26 mouse cellular contexts compared by ENCODE assay signal in the genomic region with DNA sequence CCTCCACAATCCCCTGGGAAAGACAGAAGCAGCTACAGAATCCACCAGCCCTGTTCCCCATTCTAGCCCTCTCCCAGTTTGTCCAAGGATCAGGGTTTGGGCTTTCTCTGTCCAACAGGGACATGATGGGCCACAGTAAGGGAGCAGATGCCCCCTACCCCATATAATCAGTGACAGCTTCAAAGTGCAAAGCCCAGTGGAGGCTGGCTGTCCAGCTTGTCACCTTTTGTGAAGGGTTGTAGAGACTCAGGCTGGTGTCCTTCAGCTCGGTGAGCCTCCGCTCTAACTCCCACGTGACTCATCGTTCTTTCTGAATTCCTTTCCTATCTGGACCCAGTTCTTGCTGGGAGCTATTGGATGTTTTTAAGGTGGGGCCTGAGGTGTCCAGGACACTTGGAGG. TPM values are rescaled to one million over a fixed set of nuclear protein-coding genes. Genes with fewer than 3 reads are reported as not detected.
DNase-seq lines count a peak whose midpoint lies in the region; ATAC-seq and TF ChIP-seq lines count a peak whose summit lies in the region.
"Had no signal": no experiment of that assay in that cellular context is flagged by ENCODE, and none has a peak within 500 bp of the region (broad histone marks: within the 10 kb centered on the region; RNA-seq: fewer than 3 reads in every experiment).

No protein-coding gene starts in this region.

- no peaks in the 10 kb centered on the region for H3K4me1 ChIP-seq in stomach, postnatal 0 days (replicated peaks; ENCODE audit: control insufficient read depth, insufficient read depth)

- no peak overlapping the region for H3K4me2 ChIP-seq in stomach, postnatal 0 days (replicated peaks; ENCODE audit: low read depth)
- H3K4me2 ChIP-seq: embryonic facial prominence, embryonic 12.5 days; forebrain, embryonic 13.5 days; forebrain, embryonic 15.5 days had no signal

- no peak for ATAC-seq in stomach, postnatal 0 days (ENCODE audit: low FRiP score, low TSS enrichment)
- ATAC-seq: activated CD4-positive, CD25-positive, alpha-beta regulatory T cell, adult 4 months; CD4-positive, CD25-positive, alpha-beta regulatory T cell, adult 4 months; forebrain, embryonic 13.5 days; forebrain, embryonic 15.5 days; forebrain, postnatal 0 days; Patski had no signal

- no peak for TF ChIP-seq EP300 in stomach, postnatal 0 days (optimal IDR thresholded peaks at IDR 0.05)

- peak; percentile 35 for DNase-seq in adrenal gland, adult 2 months
- no peak for DNase-seq in adrenal gland, adult 8-10 months
- peak; percentile 70 for DNase-seq in heart, adult 11 months
- no peak for DNase-seq in heart, postnatal 4 days
- DNase-seq in stomach, postnatal 0 days (ENCODE audit: low spot score): peak; percentile 9
- DNase-seq: B cell, adult 2 months; cerebellum, adult 11-12 months; cerebellum, adult 2 months; cerebellum, adult 9-10 months; cerebellum, postnatal 10 days; cerebellum, postnatal 25 days; forebrain, postnatal 0 days had no signal

- no peaks in the 10 kb centered on the region for H3K9me3 ChIP-seq in stomach, postnatal 0 days (ENCODE audit: control insufficient read depth, low read length)
- H3K9me3 ChIP-seq: embryonic facial prominence, embryonic 10.5 days; embryonic facial prominence, embryonic 12.5 days; forebrain, embryonic 13.5 days; forebrain, embryonic 15.5 days; G1E had no signal

- H3K27me3 ChIP-seq in stomach, postnatal 0 days (ENCODE audit: control insufficient read depth, insufficient read depth, low read length): no peaks in the 10 kb centered on the region
- H3K27me3 ChIP-seq: embryonic facial prominence, embryonic 12.5 days; forebrain, embryonic 13.5 days; forebrain, embryonic 15.5 days had no signal

- H3K4me3 ChIP-seq in stomach, postnatal 0 days (ENCODE audit: low read depth, low read length): no peak overlapping the region
- H3K4me3 ChIP-seq: embryonic facial prominence, embryonic 10.5 days; embryonic facial prominence, embryonic 12.5 days; forebrain, embryonic 13.5 days; forebrain, embryonic 15.5 days had no signal

- no peak overlapping the region for H3K9ac ChIP-seq in stomach, postnatal 0 days (ENCODE audit: low read length)
- H3K9ac ChIP-seq: forebrain, embryonic 13.5 days; forebrain, embryonic 15.5 days; forebrain, postnatal 0 days had no signal

- H3K27ac ChIP-seq in stomach, postnatal 0 days (replicated peaks): no peak overlapping the region
- H3K27ac ChIP-seq: embryonic facial prominence, embryonic 10.5 days; embryonic facial prominence, embryonic 12.5 days; forebrain, embryonic 13.5 days; forebrain, embryonic 15.5 days had no signal

- TF ChIP-seq CTCF in stomach, postnatal 0 days (IDR thresholded peaks at IDR 0.05; ENCODE audit: low read depth): no peak

- no peaks in the 10 kb centered on the region for H3K36me3 ChIP-seq in stomach, postnatal 0 days (ENCODE audit: control insufficient read depth, insufficient read depth, low read length)
- H3K36me3 ChIP-seq: forebrain, embryonic 15.5 days; G1E had no signal

- WGBS in stomach, postnatal 0 days: 66% methylated on average over 4 of the region's 4 CpGs

RNA-seq across cellular contexts. Expression of a gene that starts 2.8 kb away (rescaled TPM):
- 10 to 100 TPM; 36.7 to 46.1 TPM for total RNA-seq in adrenal gland, adult 2 months (2021)
- polyA plus RNA-seq in adrenal gland, adult 2 months (2012; rRNA removed): 134 and 139 TPM in 2 replicates
- total RNA-seq in adrenal gland, adult 8-10 months (2022): 10 to 100 TPM; 29.9 to 69.4 (median 39.2) TPM
- 10 to 100 TPM; 13.7 to 17.1 TPM for total RNA-seq in heart, postnatal 4 days (2021)
- polyA plus RNA-seq in stomach, postnatal 0 days (2015; fragmentation: Nextera tagmentation; extraction: Ambion mirVana): 53.9 and 55.6 TPM in 2 replicates
- total RNA-seq: G1E had no signal
- polyA plus RNA-seq: G1E had no signal

RNA-seq across cellular contexts. Expression of a gene that starts 3.9 kb away (rescaled TPM):
- total RNA-seq in adrenal gland, adult 2 months (2021): 1 to 10 TPM in 1 of 2 experiments, under 1 TPM in 1; 0.41 to 1.8 TPM
- 4.8 and 6.2 TPM in 2 replicates for polyA plus RNA-seq in adrenal gland, adult 2 months (2012; rRNA removed)
- total RNA-seq in adrenal gland, adult 8-10 months (2022): 10 to 100 TPM in 1 of 4 experiments, 1 to 10 TPM in 1, not detected in 2; 3.1 to 30.1 TPM
- total RNA-seq in heart, postnatal 4 days (2021): not detected
- 0.39 TPM in 1 of 2 replicates, not detected in the other for polyA plus RNA-seq in stomach, postnatal 0 days (2015; fragmentation: Nextera tagmentation; extraction: Ambion mirVana)
- total RNA-seq: CH12.LX; forebrain, postnatal 0 days; G1E had no signal
- polyA plus RNA-seq: activated CD4-positive, CD25-positive, alpha-beta regulatory T cell, adult 4 months; CD4-positive, CD25-positive, alpha-beta regulatory T cell, adult 4 months; cerebellum, adult 2 months; cortical plate, adult 2 months; embryonic facial prominence, embryonic 10.5 days; embryonic facial prominence, embryonic 12.5 days; embryonic facial prominence, embryonic 14.5 days; forebrain, embryonic 11.5 days; forebrain, embryonic 13.5 days; forebrain, embryonic 15.5 days; forebrain, postnatal 0 days; G1E; Patski had no signal

RNA-seq across cellular contexts. Expression of a gene that starts 21.2 kb away (rescaled TPM):
- not detected for total RNA-seq in adrenal gland, adult 2 months (2021)
- polyA plus RNA-seq in adrenal gland, adult 2 months (2012; rRNA removed): not detected in 2 replicates
- not detected for total RNA-seq in adrenal gland, adult 8-10 months (2022)
- total RNA-seq in heart, postnatal 4 days (2021): not detected
- not detected in 2 replicates for polyA plus RNA-seq in stomach, postnatal 0 days (2015; fragmentation: Nextera tagmentation; extraction: Ambion mirVana)
- total RNA-seq: adrenal gland, adult 18-20 months; adrenal gland, postnatal 36 days; CH12.LX; forebrain, postnatal 0 days; G1E had no signal
- polyA plus RNA-seq: activated CD4-positive, CD25-positive, alpha-beta regulatory T cell, adult 4 months; cerebellum, adult 2 months; cortical plate, adult 2 months; embryonic facial prominence, embryonic 10.5 days; embryonic facial prominence, embryonic 12.5 days; embryonic facial prominence, embryonic 14.5 days; forebrain, embryonic 11.5 days; forebrain, embryonic 13.5 days; forebrain, embryonic 15.5 days; forebrain, postnatal 0 days; G1E; Patski had no signal

RNA-seq across cellular contexts. Expression of a gene that starts 27.1 kb away (rescaled TPM):
- not detected for total RNA-seq in adrenal gland, adult 2 months (2021)
- polyA plus RNA-seq in adrenal gland, adult 2 months (2012; rRNA removed): not detected in 2 replicates
- total RNA-seq in adrenal gland, adult 8-10 months (2022): not detected
- total RNA-seq in heart, postnatal 4 days (2021): not detected
- not detected in 2 replicates for polyA plus RNA-seq in stomach, postnatal 0 days (2015; fragmentation: Nextera tagmentation; extraction: Ambion mirVana)
- total RNA-seq: adrenal gland, adult 18-20 months; adrenal gland, postnatal 36 days; CH12.LX; forebrain, postnatal 0 days; G1E had no signal
- polyA plus RNA-seq: activated CD4-positive, CD25-positive, alpha-beta regulatory T cell, adult 4 months; CD4-positive, CD25-positive, alpha-beta regulatory T cell, adult 4 months; cerebellum, adult 2 months; cortical plate, adult 2 months; embryonic facial prominence, embryonic 10.5 days; embryonic facial prominence, embryonic 12.5 days; embryonic facial prominence, embryonic 14.5 days; forebrain, embryonic 11.5 days; forebrain, embryonic 13.5 days; forebrain, embryonic 15.5 days; forebrain, postnatal 0 days; G1E; Patski had no signal

RNA-seq across cellular contexts. Expression of a gene that starts 33.1 kb away (rescaled TPM):
- not detected for total RNA-seq in adrenal gland, adult 2 months (2021)
- not detected in 2 replicates for polyA plus RNA-seq in adrenal gland, adult 2 months (2012; rRNA removed)
- not detected for total RNA-seq in adrenal gland, adult 8-10 months (2022)
- total RNA-seq in heart, postnatal 4 days (2021): not detected
- not detected in 2 replicates for polyA plus RNA-seq in stomach, postnatal 0 days (2015; fragmentation: Nextera tagmentation; extraction: Ambion mirVana)
- total RNA-seq: adrenal gland, adult 18-20 months; adrenal gland, postnatal 36 days; CH12.LX; forebrain, postnatal 0 days; G1E had no signal
- polyA plus RNA-seq: activated CD4-positive, CD25-positive, alpha-beta regulatory T cell, adult 4 months; CD4-positive, CD25-positive, alpha-beta regulatory T cell, adult 4 months; cerebellum, adult 2 months; cortical plate, adult 2 months; embryonic facial prominence, embryonic 10.5 days; embryonic facial prominence, embryonic 12.5 days; embryonic facial prominence, embryonic 14.5 days; forebrain, embryonic 11.5 days; forebrain, embryonic 13.5 days; forebrain, embryonic 15.5 days; forebrain, postnatal 0 days; G1E; Patski had no signal

Comparison
In these comparisons a context has a peak if more than half of its experiments do, and no peak if none do; other contexts are left out.
1. DNase-seq: peak in adrenal gland, adult 2 months (single experiment), heart, adult 11 months (single experiment) and stomach, postnatal 0 days (single experiment); none in adrenal gland, adult 8-10 months (single experiment) and heart, postnatal 4 days (single experiment).